Mouse (Mus musculus): Measurements from ENCODE around the gene Rap2b.
A peak's percentile ranks its signal among the peaks of the same experiment; 100 is the strongest.

Gene Rap2b

GRCm38 (mm10) chr3:61361338-61361737 lies at the start of gene Rap2b:
Gene Rap2b (plus strand): TSS chr3:61361638.
- no peak for DNase-seq

GRCm38 (mm10) chr3:61315002-61315401 lies 46.4 kb upstream of the Rap2b start:
- DNase-seq, result no peak

GRCm38 (mm10) chr3:61320031-61320430 lies 41.4 kb upstream of the Rap2b start:
- no peak for DNase-seq

- no peak for DNase-seq
These were observed 39.8 kb upstream of the Rap2b start for GRCm38 (mm10) chr3:61321632-61322031.

- DNase-seq, result no peak
These were observed 25.2 kb upstream of the Rap2b start for GRCm38 (mm10) chr3:61336205-61336604.

- no peak for DNase-seq
These were observed 24.2 kb upstream of the Rap2b start for GRCm38 (mm10) chr3:61337230-61337629.

GRCm38 (mm10) chr3:61340321-61340720 lies 21.1 kb upstream of the Rap2b start:
- no peak for DNase-seq

- DNase-seq, result no peak
These were observed 17.4 kb upstream of the Rap2b start for GRCm38 (mm10) chr3:61344031-61344430.

- no peak for DNase-seq
These were observed 15.8 kb upstream of the Rap2b start for GRCm38 (mm10) chr3:61345636-61346035.

GRCm38 (mm10) chr3:61348036-61348614 lies 13.3 kb upstream of the Rap2b start:
- no peak for DNase-seq

- DNase-seq, result no peak
These were observed 12.0 kb upstream of the Rap2b start for GRCm38 (mm10) chr3:61349433-61349832.

- DNase-seq, result no peak
These were observed 6.0 kb upstream of the Rap2b start for GRCm38 (mm10) chr3:61355464-61355863.

GRCm38 (mm10) chr3:61358107-61358506 lies 3.3 kb upstream of the Rap2b start:
- no peak for DNase-seq

- DNase-seq, result no peak
These were observed 2.6 kb upstream of the Rap2b start for GRCm38 (mm10) chr3:61358756-61359293.

- DNase-seq, result no peak
These were observed 1.4 kb downstream of the Rap2b start for GRCm38 (mm10) chr3:61362821-61363160.

GRCm38 (mm10) chr3:61363161-61363988 lies 1.9 kb downstream of the Rap2b start:
- DNase-seq, result peak; percentile 89

- peak; percentile 97 for DNase-seq
These were observed 2.7 kb downstream of the Rap2b start for GRCm38 (mm10) chr3:61363989-61364660.

GRCm38 (mm10) chr3:61364661-61364977 lies 3.2 kb downstream of the Rap2b start:
- DNase-seq, result no peak

GRCm38 (mm10) chr3:61364978-61365778 lies 3.7 kb downstream of the Rap2b start:
- peak; percentile 33 for DNase-seq

- DNase-seq, result peak; percentile 15
These were observed 4.4 kb downstream of the Rap2b start, which contains the start of gene B430305J03Rik for GRCm38 (mm10) chr3:61365779-61366373. Gene B430305J03Rik (minus strand): TSS chr3:61365951.

GRCm38 (mm10) chr3:61368446-61368845 lies 7.0 kb downstream of the Rap2b start:
- DNase-seq, result no peak

- no peak for DNase-seq
These were observed 14.6 kb downstream of the Rap2b start for GRCm38 (mm10) chr3:61376001-61376400.

- DNase-seq, result no peak
These were observed 24.9 kb downstream of the Rap2b start for GRCm38 (mm10) chr3:61386368-61386767.
